Mouse (Mus musculus) ES-Bruce4 (cell line): ENCODE measurements at regions not wholly inside any gene's neighbourhood (a gene's known extent, or its start where the extent isn't known, plus 50 kb on each side); places are given as distances from the start of the nearest gene placed in this dataset.

Source experiments
- H3K27ac ChIP-seq: 2 replicates; pipeline ENCODE4 v1.5.1; 2012; ENCODE audit warnings: low read length, inconsistent platforms; ENCODE audit not compliant: insufficient read depth
- H3K27me3 ChIP-seq: 2 replicates; pipeline ENCODE4 v1.6.1; 2012; ENCODE audit warnings: mild to moderate bottlenecking, low read length, inconsistent platforms; ENCODE audit not compliant: control insufficient read depth, poor library complexity, insufficient read depth, severe bottlenecking
- H3K36me3 ChIP-seq: 2 replicates; pipeline ENCODE4 v1.6.1; 2012; ENCODE audit warnings: inconsistent platforms, mild to moderate bottlenecking, low read length, moderate library complexity; ENCODE audit not compliant: control insufficient read depth, poor library complexity, insufficient read depth, severe bottlenecking
- H3K4me1 ChIP-seq: one replicate; pipeline ENCODE4 v1.8.1; 2011; ENCODE audit warnings: low read length; ENCODE audit not compliant: control insufficient read depth, insufficient read depth
- H3K4me3 ChIP-seq: 2 replicates; pipeline ENCODE4 v1.5.1; 2011; ENCODE audit warnings: low read depth, mild to moderate bottlenecking, low read length
- H3K9ac ChIP-seq: 2 replicates; pipeline ENCODE4 v1.6.1; 2012; ENCODE audit warnings: low read depth, mild to moderate bottlenecking, inconsistent platforms; ENCODE audit not compliant: poor library complexity, severe bottlenecking
- H3K9me3 ChIP-seq: replicated peaks from 2 replicates; pipeline ENCODE4 v1.6.1; 2012; ENCODE audit warnings: mild to moderate bottlenecking, low read length, inconsistent platforms; ENCODE audit not compliant: control insufficient read depth, poor library complexity, insufficient read depth, severe bottlenecking
- CTCF ChIP-seq: IDR thresholded peaks from one replicate; pipeline ENCODE4 v1.8.1; 2011; ENCODE audit warnings: low read depth, low read length
- EP300 ChIP-seq: IDR thresholded peaks from 2 replicates; pipeline ENCODE4 v1.6.1; 2011; ENCODE audit warnings: low read depth, low read length; ENCODE audit not compliant: insufficient read depth
- POLR2A ChIP-seq: IDR thresholded peaks from one replicate; pipeline ENCODE4 v1.8.1; 2011; ENCODE audit warnings: low read length; ENCODE audit not compliant: insufficient read depth

GRCm38 (mm10) chr10:19412926-19413325, 56.6 kb downstream of the Olig3 start:
- TF ChIP-seq EP300 (no peak), CTCF (peak; percentile 40)
- H3K27me3 ChIP-seq = no peaks in the 10 kb centered on the region
- H3K36me3 ChIP-seq = no peaks in the 10 kb centered on the region

GRCm38 (mm10) chr10:19413935-19414334, 57.6 kb downstream of the Olig3 start:
- Histone ChIP-seq H3K9ac (no peak overlapping the region), H3K9me3 (no peaks in the 10 kb centered on the region), H3K4me1 (peaks cover 4% of the 10 kb centered on the region), H3K4me3 (no peak overlapping the region), H3K27ac (no peak overlapping the region), H3K36me3 (no peaks in the 10 kb centered on the region), H3K27me3 (no peaks in the 10 kb centered on the region)
- TF ChIP-seq POLR2A (no peak), EP300 (0 out of 2 replicates have a peak, but pooled peaks have one; percentile 54)

More at GRCm38 (mm10) chr10:19412926-19413325, 56.6 kb downstream of the Olig3 start:
- H3K9ac ChIP-seq = no peak overlapping the region
- H3K4me1 ChIP-seq = peaks cover 4% of the 10 kb centered on the region
- no peak overlapping the region for H3K27ac ChIP-seq
- no peak overlapping the region for H3K4me3 ChIP-seq
- H3K9me3 ChIP-seq = no peaks in the 10 kb centered on the region

- peaks cover 4% of the 10 kb centered on the region for H3K4me1 ChIP-seq
- no peaks in the 10 kb centered on the region for H3K27me3 ChIP-seq
- H3K9me3 ChIP-seq = peaks cover 3% of the 10 kb centered on the region
- no peaks in the 10 kb centered on the region for H3K36me3 ChIP-seq
- TF ChIP-seq POLR2A (no peak), CTCF (no peak), EP300 (no peak)
- H3K9ac ChIP-seq = no peak overlapping the region
- no peak overlapping the region for H3K27ac ChIP-seq
- H3K4me3 ChIP-seq = no peak overlapping the region
Measured at GRCm38 (mm10) chr10:19414834-19415233, 58.5 kb downstream of the Olig3 start.

GRCm38 (mm10) chr10:19424030-19424429, 67.7 kb downstream of the Olig3 start:
- Histone ChIP-seq H3K27ac (no peak overlapping the region), H3K4me1 (no peaks in the 10 kb centered on the region), H3K9ac (no peak overlapping the region), H3K4me3 (no peak overlapping the region), H3K27me3 (no peaks in the 10 kb centered on the region), H3K9me3 (peaks cover 6% of the 10 kb centered on the region), H3K36me3 (no peaks in the 10 kb centered on the region)
- TF ChIP-seq POLR2A (no peak), EP300 (no peak), CTCF (no peak)

GRCm38 (mm10) chr10:19424961-19425360, 68.6 kb downstream of the Olig3 start:
- H3K9me3 ChIP-seq = peaks cover 2% of the 10 kb centered on the region

GRCm38 (mm10) chr10:19426835-19427234, 70.5 kb downstream of the Olig3 start:
- no peak for TF ChIP-seq CTCF
- TF ChIP-seq EP300 = no peak
- TF ChIP-seq POLR2A = no peak

More at GRCm38 (mm10) chr10:19424961-19425360, 68.6 kb downstream of the Olig3 start:
- H3K36me3 ChIP-seq = no peaks in the 10 kb centered on the region
- no peak overlapping the region for H3K9ac ChIP-seq
- H3K27ac ChIP-seq = no peak overlapping the region
- no peak for TF ChIP-seq CTCF
- TF ChIP-seq POLR2A = no peak
- no peak for TF ChIP-seq EP300
- H3K4me1 ChIP-seq = no peaks in the 10 kb centered on the region
- H3K27me3 ChIP-seq = no peaks in the 10 kb centered on the region
- H3K4me3 ChIP-seq = no peak overlapping the region

More at GRCm38 (mm10) chr10:19426835-19427234, 70.5 kb downstream of the Olig3 start:
- no peaks in the 10 kb centered on the region for H3K9me3 ChIP-seq
- H3K4me1 ChIP-seq = no peaks in the 10 kb centered on the region
- no peaks in the 10 kb centered on the region for H3K27me3 ChIP-seq
- no peaks in the 10 kb centered on the region for H3K36me3 ChIP-seq
- no peak overlapping the region for H3K9ac ChIP-seq
- H3K4me3 ChIP-seq = no peak overlapping the region
- no peak overlapping the region for H3K27ac ChIP-seq
